Mouse (Mus musculus) adrenal gland, postnatal 25 days (tissue): ENCODE data around the gene B4galt5. TPM values are rescaled to one million over a fixed set of nuclear protein-coding genes. Genes with fewer than 3 reads are reported as not detected.

Source experiments
- DNase-seq: peaks from one replicate; pipeline ENCODE4 v3.0.0; 2021; ENCODE audit warnings: mixed read lengths
- total RNA-seq: library from RNA; stranded (reverse); gene quantifications from 2 replicates; pipeline ENCODE4 v1.2.3, GENCODE M21; 2021

Gene B4galt5
- total RNA-seq, 1 experiment from 2014 or later: 72.9 TPM

DNA sequence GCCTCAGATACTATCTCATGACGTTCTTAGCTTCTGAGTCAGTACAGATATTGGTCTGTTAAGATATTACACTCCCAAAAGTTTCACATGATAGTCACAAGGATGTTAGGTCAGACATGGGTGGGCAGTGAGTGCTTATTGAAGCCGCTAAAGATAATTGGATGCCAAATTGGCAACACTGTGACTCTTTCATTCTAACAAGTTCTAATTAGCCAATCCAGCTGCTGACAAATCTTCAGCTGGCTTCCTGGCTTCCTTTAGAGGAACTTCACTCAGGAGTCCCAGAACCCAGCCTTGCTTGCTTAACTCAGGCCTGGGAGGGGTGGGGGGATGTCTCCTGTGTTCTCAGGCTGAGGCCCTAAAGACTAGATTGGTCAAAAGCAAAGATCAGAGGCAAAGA, 9.5 kb upstream of the B4galt5 start:
- DNase-seq: no peak

DNA sequence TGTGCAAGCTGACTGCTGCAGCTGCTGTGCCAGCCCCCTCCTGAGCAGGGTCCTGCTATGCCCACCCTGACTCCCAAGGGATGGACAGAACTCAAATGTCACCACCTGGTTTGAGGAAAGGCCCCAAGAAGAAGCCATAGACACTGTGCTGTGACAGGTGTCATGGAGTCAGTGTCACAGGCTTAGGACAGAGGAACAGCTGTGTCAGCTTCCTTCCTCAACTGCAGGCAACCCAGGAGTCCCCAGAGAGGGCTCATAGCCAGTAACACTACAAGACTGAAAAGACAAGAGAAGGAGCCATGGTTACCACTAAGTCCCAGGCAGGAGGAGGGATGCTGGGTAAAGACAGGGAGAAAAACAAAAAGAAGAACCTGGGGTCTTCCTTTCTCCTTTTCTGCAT, 7.9 kb upstream of the B4galt5 start:
- no peak for DNase-seq

DNA sequence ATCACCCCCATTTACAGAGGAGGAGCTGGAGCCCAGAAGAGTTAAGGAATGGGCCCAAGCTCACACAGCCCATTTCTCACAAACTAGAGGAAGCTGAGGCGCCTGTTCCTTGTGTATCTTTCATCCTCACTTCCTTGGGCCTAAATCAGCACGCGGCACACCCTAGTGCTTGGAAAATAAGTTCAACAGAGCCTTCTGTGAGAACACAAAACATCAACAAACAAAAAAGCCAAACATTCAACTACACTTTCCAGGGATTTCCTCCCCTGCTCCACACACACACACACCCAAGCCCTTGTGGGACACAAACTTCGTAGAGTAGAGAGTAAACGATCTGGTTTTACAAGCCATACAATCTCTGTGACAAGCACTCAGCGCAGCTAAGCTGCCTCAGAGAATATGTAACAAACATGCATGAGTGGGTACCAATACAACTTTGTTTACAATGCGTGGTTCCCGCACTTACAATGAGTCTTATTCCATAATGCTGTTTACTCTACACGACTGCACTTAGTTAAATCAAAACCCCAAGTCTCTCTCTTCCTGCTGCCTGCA, 5.7 kb upstream of the B4galt5 start:
- DNase-seq: no peak

DNA sequence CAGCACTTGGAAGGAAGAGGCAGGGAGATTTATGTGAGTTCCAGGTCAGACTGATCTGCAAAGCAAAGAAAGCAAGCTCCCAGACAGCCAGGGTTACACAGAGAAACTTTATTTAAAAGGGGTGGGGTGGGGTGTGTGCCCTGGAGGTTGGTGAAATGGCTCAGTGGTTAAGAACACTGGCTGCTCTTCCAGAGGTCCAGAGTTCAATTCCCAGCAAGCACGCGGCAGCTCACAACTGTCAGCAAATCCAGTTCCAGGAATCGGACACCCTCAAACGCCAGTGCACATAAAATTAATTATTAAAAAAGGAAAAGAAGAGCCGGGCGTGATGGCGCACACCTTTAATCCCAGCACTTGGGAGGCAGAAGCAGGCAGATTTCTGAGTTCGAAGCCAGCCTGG, 5.1 kb upstream of the B4galt5 start:
- DNase-seq: no peak

DNA sequence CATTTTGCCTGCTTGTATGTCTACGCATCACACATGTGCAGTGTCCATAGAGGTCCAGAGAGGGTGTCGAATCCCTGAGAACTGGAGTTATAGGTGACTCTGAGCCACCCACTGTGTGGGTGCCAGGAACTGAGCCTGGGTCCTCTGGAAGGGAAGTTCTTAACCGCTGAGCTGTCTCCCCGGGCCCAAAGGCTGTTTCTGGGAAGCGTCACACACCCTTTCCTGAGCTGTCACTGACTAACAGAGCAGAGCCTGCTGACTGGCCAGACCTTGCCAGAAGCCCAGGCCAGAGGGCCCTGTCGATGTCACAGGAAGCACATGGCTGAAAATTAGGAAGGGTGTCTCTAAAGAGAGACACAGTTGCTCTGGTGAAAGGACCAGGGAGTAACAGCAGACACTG, 3.5 kb upstream of the B4galt5 start:
- DNase-seq: no peak

DNA sequence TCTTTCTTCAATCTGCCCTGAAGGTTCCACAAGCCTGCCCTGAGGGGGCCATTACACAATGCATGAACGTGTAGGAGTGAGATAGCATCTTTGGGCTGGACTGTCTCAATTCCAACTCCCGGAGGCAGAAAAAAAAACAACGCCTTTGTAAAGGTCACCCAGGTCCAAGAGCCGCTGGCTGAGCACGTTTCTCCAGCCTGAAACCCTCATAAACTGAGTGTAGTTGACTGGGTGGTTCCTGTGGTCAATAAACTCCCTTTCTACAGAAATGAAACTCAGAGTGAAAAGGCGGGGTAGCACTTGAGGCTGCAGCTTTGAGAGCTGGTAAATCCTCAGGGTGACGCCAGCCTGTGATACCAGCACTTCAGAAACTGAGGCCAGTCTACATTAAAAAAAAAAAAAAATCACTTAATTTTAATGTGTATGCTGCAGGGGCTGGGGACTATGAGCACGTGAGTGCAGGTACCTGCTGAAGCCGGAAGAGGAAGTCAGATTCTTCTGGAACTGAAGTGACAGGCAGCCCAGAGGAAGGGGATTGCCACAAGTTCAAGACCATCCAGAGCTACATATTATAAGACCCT, 2.5 kb upstream of the B4galt5 start:
- DNase-seq: no peak

DNA sequence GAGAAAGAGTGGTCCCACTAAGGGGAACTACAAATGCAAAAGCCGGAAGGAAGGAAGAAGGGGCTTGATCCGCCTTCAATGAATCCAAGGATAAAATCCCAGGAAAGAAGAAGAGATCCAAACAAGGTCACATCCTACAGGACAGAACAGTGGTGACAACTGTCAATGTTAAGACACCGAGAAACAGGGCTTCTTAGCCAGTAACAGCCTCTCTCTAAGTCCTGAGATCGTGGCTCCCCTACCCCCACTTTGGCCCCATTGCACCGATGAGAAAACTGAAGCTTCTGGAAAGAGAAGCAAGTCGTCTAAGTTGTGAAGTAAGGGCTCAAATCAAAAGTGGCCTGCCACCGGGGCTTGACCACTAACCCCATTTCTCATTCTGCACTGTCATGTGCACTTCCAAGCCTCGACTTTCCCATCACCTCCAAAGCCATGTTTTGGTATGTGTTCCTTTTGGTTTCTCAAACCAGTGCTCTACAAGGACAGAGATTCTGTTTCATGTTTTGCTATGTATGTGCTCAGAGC, 1.2 kb upstream of the B4galt5 start:
- DNase-seq: no peak

DNA sequence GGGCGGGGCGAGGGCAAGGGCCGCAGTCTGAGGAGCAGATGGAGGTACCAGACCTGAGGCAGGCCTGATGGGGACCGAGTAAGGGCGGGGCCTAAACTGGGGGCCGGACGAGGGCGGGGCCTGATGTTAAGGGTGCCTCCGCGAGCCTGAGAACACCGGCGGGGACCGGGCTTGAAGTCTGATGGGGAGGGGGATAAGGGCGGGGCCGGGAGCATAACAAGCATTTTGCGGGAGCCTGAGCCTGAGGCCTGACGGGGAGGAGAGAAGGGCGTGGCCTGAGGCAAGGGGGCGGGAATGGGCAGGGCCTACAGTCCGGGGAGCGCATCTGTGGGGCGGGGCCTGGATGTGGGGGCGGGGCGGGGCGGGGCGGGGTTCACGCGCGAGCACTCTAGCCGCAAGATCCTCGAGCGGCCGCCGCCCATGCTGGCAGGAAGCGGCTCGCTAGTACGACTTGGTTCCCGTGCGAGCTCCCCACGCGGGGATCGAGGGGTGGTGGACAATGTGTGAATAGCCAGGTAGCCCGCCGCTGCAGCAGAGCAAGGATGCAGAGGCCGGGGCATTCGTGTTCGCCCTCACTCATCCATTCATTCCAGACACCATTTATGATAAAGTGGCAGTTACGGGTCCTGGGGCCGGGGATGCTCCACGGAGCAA, 427 bp upstream of the B4galt5 start:
- DNase-seq: peak; percentile 94

DNA sequence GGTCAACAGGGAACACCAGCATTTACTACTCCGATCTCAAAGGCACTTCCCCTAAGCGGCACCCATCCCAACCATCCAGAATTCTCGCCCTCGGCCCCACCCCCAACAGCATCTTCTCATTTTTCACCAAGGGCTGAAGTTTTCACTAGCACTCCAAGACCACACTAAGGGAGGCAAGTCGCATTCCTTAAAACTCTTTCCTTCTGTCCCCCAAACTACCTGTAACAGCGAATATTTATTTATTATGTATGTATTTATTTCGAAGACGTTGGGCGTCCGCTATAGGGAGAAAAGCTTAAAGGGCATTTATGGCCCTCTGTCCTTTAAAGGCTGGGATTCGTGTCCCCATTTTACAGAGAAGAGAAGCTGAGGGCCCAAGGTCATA, 1.0 kb downstream of the B4galt5 start:
- DNase-seq: peak; percentile 46

DNA sequence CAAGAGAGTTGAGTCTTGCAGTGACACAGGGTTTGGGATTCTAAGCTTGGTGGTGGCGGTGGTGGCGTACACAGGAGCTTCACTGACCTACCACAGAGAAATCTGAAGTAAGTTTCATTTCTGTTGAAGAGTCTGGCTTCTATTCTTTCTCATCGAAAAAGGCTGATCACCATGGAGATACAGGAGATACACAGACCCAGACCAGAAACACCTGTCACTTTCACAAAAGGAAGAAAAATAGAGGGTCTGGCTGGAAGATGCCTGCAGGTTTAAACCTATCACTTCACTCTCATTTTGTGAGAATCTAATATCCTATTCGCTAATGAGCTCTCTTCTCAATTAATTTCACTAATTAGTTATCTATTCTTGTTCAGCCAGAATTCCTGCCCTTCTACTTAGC, 1.6 kb downstream of the B4galt5 start:
- DNase-seq: no peak

DNA sequence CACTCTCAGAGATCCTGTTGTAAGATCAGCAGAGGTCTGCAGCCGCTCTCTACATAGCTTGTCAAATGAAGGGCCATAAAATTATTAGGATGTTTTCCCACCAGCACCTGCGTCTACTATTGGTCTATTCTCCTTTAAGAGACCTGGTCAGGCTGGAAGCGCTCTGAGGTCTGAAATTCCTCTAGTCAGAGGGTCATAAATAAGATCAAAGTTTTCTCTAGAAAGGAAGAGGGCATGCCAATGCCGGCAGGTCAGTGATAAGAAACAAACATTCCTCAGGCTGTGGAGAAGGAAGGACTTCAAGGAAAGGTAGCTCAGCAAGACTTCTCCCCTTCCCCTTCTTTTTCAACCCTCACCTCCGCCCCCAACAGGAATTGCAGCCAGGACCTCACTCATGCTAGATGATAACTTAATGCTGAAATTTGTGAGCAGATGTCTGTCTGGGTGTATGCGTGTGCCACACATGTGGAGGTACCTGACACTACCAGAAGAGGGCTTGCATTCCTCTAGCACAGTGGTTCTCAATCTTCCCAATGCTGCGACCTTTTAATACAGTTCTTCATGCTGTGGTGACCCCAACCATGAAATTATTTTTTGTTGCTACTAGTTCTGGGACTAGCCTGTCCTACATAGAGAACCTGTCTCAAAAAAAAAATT, 3.3 kb downstream of the B4galt5 start:
- no peak for DNase-seq

DNA sequence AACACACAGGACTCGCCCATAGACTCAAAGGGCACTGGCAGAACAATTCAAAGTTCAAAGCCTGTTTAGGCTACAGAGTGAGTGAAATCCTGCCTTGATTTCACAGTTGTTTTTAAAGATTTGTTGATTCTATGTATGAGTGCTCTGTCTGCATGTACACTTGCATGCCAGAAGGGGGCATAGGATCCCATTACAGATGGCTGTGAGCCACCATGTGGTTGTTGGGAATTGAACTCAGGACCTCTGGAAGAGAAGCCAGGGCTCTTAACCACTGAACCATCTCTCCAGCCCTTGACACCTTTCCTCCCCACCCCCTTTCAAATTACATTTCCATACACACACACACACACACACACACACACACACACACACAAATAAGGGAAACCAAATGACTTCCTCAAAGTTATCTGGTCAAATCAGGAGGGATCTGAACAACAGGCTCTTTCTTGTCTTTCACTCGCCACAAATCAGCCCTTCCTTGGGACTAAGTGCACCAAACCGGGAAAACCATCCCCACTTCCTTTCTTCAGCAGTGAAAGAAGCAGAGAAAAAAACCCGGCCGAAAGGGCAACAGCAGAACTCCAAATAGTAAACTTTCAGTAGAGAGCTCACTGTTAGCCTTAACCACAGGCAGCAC, 4.0 kb downstream of the B4galt5 start:
- no peak for DNase-seq

DNA sequence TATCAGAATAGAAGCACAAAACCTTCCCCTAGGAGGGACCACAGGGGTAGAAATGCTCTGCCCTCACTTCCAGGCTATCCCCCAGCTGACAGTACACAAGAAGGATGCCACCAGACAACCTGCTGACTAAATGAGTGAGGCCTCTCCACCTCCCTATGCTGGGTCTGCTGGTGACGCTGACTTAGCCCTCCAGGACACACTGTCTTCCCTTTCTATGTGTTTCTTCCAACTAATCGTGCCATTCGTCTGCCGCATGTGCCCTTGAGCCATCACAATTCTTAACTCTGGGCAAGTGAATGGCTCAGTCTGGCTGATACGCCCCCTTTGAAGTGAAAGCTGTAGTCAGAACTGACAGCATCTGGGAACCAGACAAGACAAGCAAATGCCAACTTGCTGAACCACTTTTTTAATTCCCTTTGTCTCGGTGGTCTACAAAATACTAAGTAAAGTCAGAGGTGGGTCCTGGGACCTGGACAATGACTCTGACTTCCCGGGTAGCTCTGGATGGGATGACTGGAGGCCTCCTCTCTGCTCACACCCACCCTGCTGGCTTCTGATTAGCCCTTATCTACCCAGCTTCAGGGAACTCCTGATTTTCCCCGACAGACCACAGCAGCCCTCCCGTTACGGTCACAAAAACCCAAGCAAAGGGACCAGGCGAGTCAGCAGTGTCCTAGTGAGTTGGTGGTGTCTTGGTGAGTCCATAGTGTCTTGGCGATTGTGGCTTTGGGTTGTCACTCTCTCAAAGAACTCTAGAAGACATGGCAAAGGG, 5.4 kb downstream of the B4galt5 start:
- no peak for DNase-seq

DNA sequence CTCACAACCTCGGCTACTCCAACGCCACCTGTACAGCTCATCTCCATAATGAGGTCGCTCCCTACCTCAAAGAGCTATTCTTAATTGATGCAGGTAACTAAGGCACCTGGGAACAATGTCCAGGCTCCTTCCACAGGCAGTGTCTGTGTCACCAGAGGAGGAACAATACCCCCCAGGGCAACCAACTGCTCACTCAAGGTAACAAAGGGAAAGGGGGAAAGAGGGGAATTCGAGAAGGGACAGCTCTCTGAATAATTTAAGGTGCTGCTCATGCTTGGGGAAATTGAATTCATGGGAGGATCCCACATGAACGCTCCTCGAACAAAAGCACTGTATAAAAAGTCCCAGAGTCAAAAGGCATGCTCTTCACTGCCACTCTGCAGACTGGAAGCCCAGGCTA, 6.1 kb downstream of the B4galt5 start:
- no peak for DNase-seq

DNA sequence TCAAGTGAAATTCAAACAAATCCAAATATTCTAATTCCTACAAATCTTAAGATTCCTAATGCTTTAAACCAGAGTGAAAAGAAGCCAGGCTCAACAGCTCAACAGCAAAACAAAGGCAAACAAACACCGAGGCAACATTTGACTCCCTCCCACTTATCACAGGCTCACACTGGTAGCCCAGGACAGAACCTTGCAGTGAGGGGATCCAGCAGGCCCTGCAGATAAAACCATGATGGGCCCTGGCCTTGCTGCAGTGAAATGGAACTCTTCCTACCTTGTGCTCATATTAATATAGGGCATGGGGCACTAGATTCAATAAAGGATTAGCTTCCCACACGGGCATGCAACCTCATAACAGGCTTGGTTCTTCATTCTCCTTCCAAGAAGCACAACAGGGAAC, 11.4 kb downstream of the B4galt5 start:
- DNase-seq: no peak

DNA sequence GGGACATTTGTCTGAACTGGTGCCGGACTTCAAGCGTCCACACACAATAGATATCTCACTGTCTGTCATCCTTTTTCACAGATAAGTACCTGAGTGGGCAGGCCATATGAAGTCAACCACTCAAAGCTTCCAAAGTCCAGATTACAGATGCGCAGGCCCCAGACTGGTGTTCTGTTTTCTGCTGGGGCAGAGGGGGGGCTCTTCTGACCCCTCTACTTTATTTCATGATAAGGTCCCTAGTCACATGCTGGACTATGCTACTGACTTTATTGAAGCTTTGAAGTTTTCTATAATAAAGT, 11.8 kb downstream of the B4galt5 start:
- DNase-seq: no peak

DNA sequence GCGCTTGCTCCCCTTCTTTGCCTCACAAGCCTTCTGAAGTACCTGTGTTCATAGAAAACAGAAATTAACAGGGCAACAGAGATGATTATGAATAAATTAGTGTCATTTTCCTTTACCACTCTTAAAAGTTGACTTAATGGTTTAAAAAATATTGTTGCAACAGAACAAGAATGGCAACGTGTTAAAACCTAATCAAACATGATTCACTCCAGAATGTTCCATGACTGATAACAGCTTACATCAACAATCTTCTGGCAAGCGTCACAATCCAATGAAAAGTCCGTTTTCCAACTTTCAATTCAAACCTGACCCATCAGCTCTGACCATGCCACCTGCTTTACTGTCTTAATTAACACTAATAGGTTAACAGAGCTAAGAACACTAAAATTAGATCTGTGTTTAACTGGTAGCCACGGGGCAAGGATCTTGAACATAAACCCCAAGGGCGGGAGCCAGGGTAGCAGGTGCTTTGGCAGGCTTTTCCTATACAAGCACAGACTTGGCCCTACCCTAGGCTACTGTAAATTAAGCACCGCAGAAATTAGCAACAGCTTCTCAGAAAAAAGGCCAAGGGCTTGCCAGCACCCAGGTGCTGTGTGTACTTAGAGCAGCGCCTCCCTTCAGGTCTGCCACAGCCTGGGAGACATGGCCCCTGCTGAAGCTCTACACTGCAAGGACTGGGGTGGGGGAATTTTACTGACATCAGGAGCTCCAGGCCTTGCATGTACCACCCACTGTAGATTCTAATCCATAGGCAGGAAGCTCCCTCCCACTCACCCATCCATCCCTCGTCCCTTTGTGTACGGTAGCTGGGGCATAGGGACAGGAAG, 12.4 kb downstream of the B4galt5 start:
- DNase-seq: no peak

DNA sequence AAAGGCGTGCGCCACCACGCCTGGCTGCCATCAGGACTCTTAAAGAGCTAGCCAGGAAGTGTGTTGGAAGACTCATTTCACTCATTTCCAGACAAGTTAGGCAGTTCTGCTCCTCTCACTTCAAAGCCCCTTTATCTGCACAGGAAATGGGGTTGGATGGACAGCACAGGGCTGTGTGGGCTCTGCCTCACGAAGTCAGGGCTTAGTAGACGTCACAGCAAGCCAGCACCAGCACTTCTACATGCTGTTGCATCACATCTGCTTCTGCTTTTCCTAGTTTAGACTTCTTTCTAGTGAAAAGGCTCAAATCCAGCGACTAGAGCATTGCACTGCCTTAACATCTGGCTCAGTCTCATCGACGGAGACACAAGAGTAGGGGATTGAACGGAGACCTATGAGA, 13.9 kb downstream of the B4galt5 start:
- DNase-seq: no peak

DNA sequence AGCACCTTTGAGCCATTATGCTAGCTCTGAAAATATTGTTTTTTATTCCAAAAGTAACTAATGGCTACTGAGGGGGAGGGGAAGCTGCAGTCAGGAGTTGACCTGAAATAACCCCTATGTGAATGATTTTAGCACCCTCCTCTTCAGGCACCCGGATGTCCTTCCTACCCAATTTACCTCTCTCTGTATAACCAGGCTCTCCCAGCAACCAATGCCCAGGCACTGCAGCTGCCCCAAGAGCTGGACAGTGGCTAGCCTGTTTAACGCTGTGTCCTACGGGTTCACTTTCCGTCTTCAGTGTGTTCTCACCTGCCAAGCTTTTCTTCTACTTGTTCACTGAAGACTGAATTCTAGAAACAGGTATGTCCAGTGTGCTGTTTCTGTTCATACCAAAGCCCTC, 14.7 kb downstream of the B4galt5 start:
- DNase-seq: no peak

DNA sequence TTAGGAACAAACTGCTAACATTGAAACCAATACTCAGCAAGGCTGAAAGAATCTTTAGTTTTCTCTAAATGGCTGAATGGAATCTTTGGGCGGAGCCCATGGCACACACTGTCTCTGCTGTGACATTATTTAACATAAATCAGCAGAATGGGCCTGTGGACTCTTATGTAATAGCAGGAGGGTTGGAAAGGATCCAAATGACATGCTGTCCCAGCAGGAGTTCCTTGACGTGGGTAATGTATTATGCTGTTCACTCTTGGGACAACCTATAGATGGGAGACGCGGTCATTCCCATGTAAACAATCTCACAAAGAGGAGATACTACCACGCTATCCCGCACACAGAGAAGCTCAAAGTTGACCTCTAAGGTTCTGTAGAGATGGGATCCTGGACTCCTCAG, 15.5 kb downstream of the B4galt5 start:
- DNase-seq: no peak

DNA sequence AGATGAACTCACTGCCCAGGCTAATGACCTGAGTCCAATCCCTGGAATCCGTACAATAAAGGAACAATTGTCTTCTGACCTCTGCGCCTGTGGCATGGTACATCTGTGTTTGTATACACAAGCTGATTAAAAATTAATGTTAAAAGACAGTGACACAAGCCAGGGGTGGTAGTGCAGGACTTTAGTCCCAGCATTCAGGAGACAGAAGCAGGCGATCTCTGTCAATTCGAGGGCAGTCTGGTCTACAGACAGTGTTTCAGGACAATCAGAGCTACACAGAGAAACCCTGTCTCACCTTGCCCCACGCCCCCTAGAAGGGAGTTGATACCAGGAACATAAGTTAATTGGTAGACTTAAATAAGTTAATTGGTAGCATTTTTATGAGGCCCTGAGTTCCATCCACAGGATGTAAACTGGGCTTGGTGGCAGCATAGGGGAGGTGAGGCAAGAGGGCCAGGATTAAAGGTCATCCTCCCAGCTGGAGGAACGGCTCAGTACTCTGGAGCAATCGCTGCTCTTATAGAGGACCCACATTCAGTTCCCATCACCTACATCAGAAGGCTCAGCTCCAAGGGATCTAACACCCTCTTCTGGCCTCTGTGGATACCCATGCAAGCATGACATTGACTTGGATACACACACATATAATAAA, 16.5 kb downstream of the B4galt5 start:
- DNase-seq: no peak
